Mouse (Mus musculus): ENCODE measurements around the gene Dclk2.

The Dclk2 gene

GRCm38 (mm10) chr3:86920343-86921083, at the start of gene Dclk2:
Gene Dclk2 (minus strand): TSS chr3:86920852.
- peak; percentile 63 for DNase-seq (ENCODE audit: extremely low read depth, insufficient read length, low spot score)

GRCm38 (mm10) chr3:86962665-86963435, 42.2 kb upstream of the Dclk2 start:
- no peak for DNase-seq (ENCODE audit: extremely low read depth, insufficient read length, low spot score)

GRCm38 (mm10) chr3:86961395-86961669, 40.7 kb upstream of the Dclk2 start:
- DNase-seq (ENCODE audit: extremely low read depth, insufficient read length, low spot score): no peak

GRCm38 (mm10) chr3:86960656-86961394, 40.2 kb upstream of the Dclk2 start:
- no peak for DNase-seq (ENCODE audit: extremely low read depth, insufficient read length, low spot score)

GRCm38 (mm10) chr3:86959088-86959487, 38.4 kb upstream of the Dclk2 start:
- no peak for DNase-seq (ENCODE audit: extremely low read depth, insufficient read length, low spot score)

- peak; percentile 4 for DNase-seq (ENCODE audit: extremely low read depth, insufficient read length, low spot score)
Measured at GRCm38 (mm10) chr3:86955376-86955775, 34.7 kb upstream of the Dclk2 start.

- no peak for DNase-seq (ENCODE audit: extremely low read depth, insufficient read length, low spot score)
Measured at GRCm38 (mm10) chr3:86954521-86954920, 33.9 kb upstream of the Dclk2 start.

- DNase-seq (ENCODE audit: extremely low read depth, insufficient read length, low spot score): no peak
Measured at GRCm38 (mm10) chr3:86953819-86954218, 33.2 kb upstream of the Dclk2 start.

GRCm38 (mm10) chr3:86950652-86951051, 30.0 kb upstream of the Dclk2 start:
- DNase-seq (ENCODE audit: extremely low read depth, insufficient read length, low spot score): no peak

- DNase-seq (ENCODE audit: extremely low read depth, insufficient read length, low spot score): no peak
Measured at GRCm38 (mm10) chr3:86936254-86936836, 15.7 kb upstream of the Dclk2 start.

- no peak for DNase-seq (ENCODE audit: extremely low read depth, insufficient read length, low spot score)
Measured at GRCm38 (mm10) chr3:86933446-86933845, 12.8 kb upstream of the Dclk2 start.

GRCm38 (mm10) chr3:86923686-86924085, 3.0 kb upstream of the Dclk2 start:
- DNase-seq (ENCODE audit: extremely low read depth, insufficient read length, low spot score): no peak

- no peak for DNase-seq (ENCODE audit: extremely low read depth, insufficient read length, low spot score)
Measured at GRCm38 (mm10) chr3:86921181-86921975, 726 bp upstream of the Dclk2 start.

GRCm38 (mm10) chr3:86919641-86920342, 860 bp downstream of the Dclk2 start:
- DNase-seq (ENCODE audit: extremely low read depth, insufficient read length, low spot score): peak; percentile 12

GRCm38 (mm10) chr3:86917048-86917447, 3.6 kb downstream of the Dclk2 start:
- DNase-seq (ENCODE audit: extremely low read depth, insufficient read length, low spot score): no peak

GRCm38 (mm10) chr3:86916626-86917025, 4.0 kb downstream of the Dclk2 start:
- DNase-seq (ENCODE audit: extremely low read depth, insufficient read length, low spot score): no peak

- no peak for DNase-seq (ENCODE audit: extremely low read depth, insufficient read length, low spot score)
Measured at GRCm38 (mm10) chr3:86915291-86915690, 5.4 kb downstream of the Dclk2 start.

- no peak for DNase-seq (ENCODE audit: extremely low read depth, insufficient read length, low spot score)
Measured at GRCm38 (mm10) chr3:86914316-86914715, 6.3 kb downstream of the Dclk2 start.

- no peak for DNase-seq (ENCODE audit: extremely low read depth, insufficient read length, low spot score)
Measured at GRCm38 (mm10) chr3:86898366-86898765, 22.3 kb downstream of the Dclk2 start.

GRCm38 (mm10) chr3:86897551-86897950, 23.1 kb downstream of the Dclk2 start:
- no peak for DNase-seq (ENCODE audit: extremely low read depth, insufficient read length, low spot score)
